Comparison of ENCODE assay signal across 10 mouse cellular contexts in the genomic region with DNA sequence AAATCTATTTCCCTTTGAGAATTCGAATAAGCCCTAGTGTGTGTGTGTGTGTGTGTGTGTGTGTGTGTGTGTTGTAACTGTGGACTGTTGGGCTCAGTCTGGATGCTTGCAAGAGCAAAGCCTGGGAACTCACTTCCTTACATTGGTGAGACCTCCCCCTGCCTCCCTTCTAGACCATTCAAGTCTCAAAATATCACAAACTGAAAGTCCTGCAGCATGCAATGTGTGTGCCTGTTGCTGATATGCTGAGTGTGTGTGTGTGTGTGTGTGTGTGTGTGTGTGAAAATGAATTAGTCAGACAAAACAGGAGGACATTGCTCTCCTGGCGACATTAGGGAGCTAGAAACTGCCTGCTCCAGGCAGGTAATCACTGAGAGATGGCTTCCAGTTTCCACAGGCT. TPM values are rescaled to one million over a fixed set of nuclear protein-coding genes. Genes with fewer than 3 reads are reported as not detected.
A peak's percentile ranks its signal among the peaks of the same experiment; 100 is the strongest.
DNase-seq lines count a peak whose midpoint lies in the region; ATAC-seq and TF ChIP-seq lines count a peak whose summit lies in the region.
"Had no signal": no experiment of that assay in that cellular context is flagged by ENCODE, and none has a peak within 500 bp of the region (broad histone marks: within the 10 kb centered on the region; RNA-seq: fewer than 3 reads in every experiment).

No protein-coding gene starts in this region.

- WGBS in kidney, embryonic 15.5 days, result 51% methylated on average over 2 of the region's 2 CpGs
- 73% methylated on average over 2 of the region's 2 CpGs for WGBS in neural tube, embryonic 15.5 days

- no peaks in the 10 kb centered on the region for H3K36me3 ChIP-seq in kidney, embryonic 15.5 days
- peaks cover 20 to 21% of the 10 kb centered on the region in 2 experiments for H3K36me3 ChIP-seq in CH12.LX (replicated peaks in 1 of 2; ENCODE audit: control insufficient read depth in 1 of 2, insufficient read depth in 1 of 2, low read length in 1 of 2)
- H3K36me3 ChIP-seq in megakaryocyte, embryonic 14.5 days (replicated peaks; ENCODE audit: low read length), result peaks cover 27% of the 10 kb centered on the region
- no peaks in the 10 kb centered on the region for H3K36me3 ChIP-seq in neural tube, embryonic 15.5 days

- TF ChIP-seq RAD21 in CH12.LX (IDR thresholded peaks at IDR 0.05; ENCODE audit: low read depth, low read length), result no peak

- H3K27ac ChIP-seq in kidney, embryonic 15.5 days, result peak overlapping the region; percentile 46
- H3K27ac ChIP-seq in CH12.LX (ENCODE audit: insufficient read depth, low read depth), result peak overlapping the region; percentile 81
- no peak overlapping the region for H3K27ac ChIP-seq in neural tube, embryonic 15.5 days (replicated peaks)

- in situ Hi-C loops in CH12.LX (cut with MboI; ENCODE audit: low pct_ligation_motif_present, low pct_unique_long_range_greater_than_20kb, low sequenced_read_pairs), result no loop called here

- ATAC-seq in kidney, embryonic 15.5 days (replicated peaks; ENCODE audit: low FRiP score), result no peak
- peak; percentile 22 for ATAC-seq in erythroblast, adult 5-6 weeks (replicated peaks; ENCODE audit: low FRiP score, poor library complexity, severe bottlenecking)
- no peak for ATAC-seq in neural tube, embryonic 15.5 days (ENCODE audit: low FRiP score)
- ATAC-seq: Patski had no signal

- peak overlapping the region; percentile 43 for H3K4me2 ChIP-seq in kidney, embryonic 15.5 days
- H3K4me2 ChIP-seq in CH12.LX (ENCODE audit: insufficient read depth, low read depth, poor library complexity, severe bottlenecking), result peak overlapping the region; percentile 93
- no peak overlapping the region for H3K4me2 ChIP-seq in neural tube, embryonic 15.5 days

- no peaks in the 10 kb centered on the region for H3K4me1 ChIP-seq in kidney, embryonic 15.5 days
- H3K4me1 ChIP-seq in CH12.LX (ENCODE audit: control insufficient read depth in 1 of 2, insufficient read depth in 2 of 2), result peaks cover 34 to 79% of the 10 kb centered on the region in 2 experiments
- peaks cover 73% of the 10 kb centered on the region for H3K4me1 ChIP-seq in megakaryocyte, embryonic 14.5 days
- H3K4me1 ChIP-seq in neural tube, embryonic 15.5 days, result no peaks in the 10 kb centered on the region

- peaks cover 24% of the 10 kb centered on the region for H3K79me2 ChIP-seq in CH12.LX (replicated peaks; ENCODE audit: control insufficient read depth, extremely low read depth, insufficient read depth, poor library complexity, severe bottlenecking)

- H3K9ac ChIP-seq in kidney, embryonic 15.5 days, result no peak overlapping the region
- peak overlapping the region; percentile 96 for H3K9ac ChIP-seq in CH12.LX (ENCODE audit: insufficient read depth, low read depth)
- H3K9ac ChIP-seq in neural tube, embryonic 15.5 days (replicated peaks), result no peak overlapping the region

- no peak for TF ChIP-seq POLR2A in CH12.LX (IDR thresholded peaks at IDR 0.05; ENCODE audit: low read depth, low read length)

- no peak for TF ChIP-seq CTCF in CH12.LX (conservative IDR thresholded peaks at IDR 0.05 in 1 of 2, IDR thresholded peaks at IDR 0.05 in 1 of 2; ENCODE audit: low read depth in 2 of 2, low read length in 2 of 2)

- H3K9me3 ChIP-seq in kidney, embryonic 15.5 days (replicated peaks), result no peaks in the 10 kb centered on the region
- H3K9me3 ChIP-seq in CH12.LX (replicated peaks; ENCODE audit: low read length), result peaks cover 11% of the 10 kb centered on the region
- 0 out of 2 replicates have a peak, but pooled peaks cover 5% of the 10 kb centered on the region for H3K9me3 ChIP-seq in megakaryocyte, embryonic 14.5 days
- H3K9me3 ChIP-seq in neural tube, embryonic 15.5 days (replicated peaks), result no peaks in the 10 kb centered on the region

- no peak for DNase-seq in kidney, postnatal 10 days
- no peak for DNase-seq in CH12.LX (ENCODE audit: extremely low read depth)
- no peak for DNase-seq in urinary bladder, postnatal 25 days (ENCODE audit: low spot score)
- DNase-seq: cerebellum, adult 8-10 months; kidney, postnatal 25 days had no signal

- dilution Hi-C loops in CH12.LX (cut with MboI; ENCODE audit: extremely low pct_ligation_motif_present, extremely low pct_unique_long_range_greater_than_20kb, low sequenced_read_pairs), result no loop called here

- peak overlapping the region; percentile 27; the same call in 1 of the 2 replicates for H3K4me3 ChIP-seq in kidney, embryonic 15.5 days (replicated peaks)
- H3K4me3 ChIP-seq in CH12.LX (replicated peaks in 1 of 3; ENCODE audit: low read depth in 2 of 3, low read length in 2 of 3, poor library complexity in 1 of 3), result peak overlapping the region; percentile 60 to 87 (median 63)
- peak overlapping the region; percentile 92 for H3K4me3 ChIP-seq in megakaryocyte, embryonic 14.5 days (replicated peaks)
- H3K4me3 ChIP-seq in neural tube, embryonic 15.5 days (replicated peaks), result no peak overlapping the region

- no peaks in the 10 kb centered on the region for H3K27me3 ChIP-seq in kidney, embryonic 15.5 days
- H3K27me3 ChIP-seq in CH12.LX (replicated peaks), result no peaks in the 10 kb centered on the region
- H3K27me3 ChIP-seq in megakaryocyte, embryonic 14.5 days (replicated peaks), result peaks cover 3% of the 10 kb centered on the region
- H3K27me3 ChIP-seq in neural tube, embryonic 15.5 days (replicated peaks), result no peaks in the 10 kb centered on the region

- TF ChIP-seq EP300 in CH12.LX (IDR thresholded peaks at IDR 0.05; ENCODE audit: low read length), result no peak

TF ChIP-seq in CH12.LX, 34 proteins besides CTCF, POLR2A, EP300 and RAD21:
- TF ChIP-seq TCF12 (IDR thresholded peaks at IDR 0.05; ENCODE audit: low read depth, low read length) (no peak), BHLHE40 (IDR thresholded peaks at IDR 0.05; ENCODE audit: low read depth, low read length) (no peak), MAZ (IDR thresholded peaks at IDR 0.05; ENCODE audit: low read depth, low read length) (no peak), CHD1 (IDR thresholded peaks at IDR 0.05; ENCODE audit: low read depth, low read length) (no peak), SMC3 (IDR thresholded peaks at IDR 0.05; ENCODE audit: low read depth, low read length) (no peak), NELFE (IDR thresholded peaks at IDR 0.05; ENCODE audit: low read depth, low read length) (no peak)
TF ChIP-seq in CH12.LX: peak in this region for 0.

RNA-seq across cellular contexts. Expression of a gene that starts 0.5 kb away (rescaled TPM):
- polyA plus RNA-seq in kidney, embryonic 15.5 days (2015; fragmentation: Nextera tagmentation; extraction: Ambion mirVana), result 2.2 and 2.8 TPM in 2 replicates
- total RNA-seq in CH12.LX (2012; rRNA removed) (28.5 and 35.8 TPM in 2 replicates), CH12.LX (2014; rRNA removed) (38.0 and 40.6 TPM in 2 replicates)
- polyA plus RNA-seq in CH12.LX (2012; ENCODE audit: insufficient read length, low read depth), result 29.7 and 35.4 TPM in 2 replicates
- 27.2 and 27.7 TPM in 2 replicates for total RNA-seq in erythroblast, adult 5-6 weeks (2015; ENCODE audit: low replicate concordance)
- 11.2 and 15.6 TPM in 2 replicates for total RNA-seq in erythroblast, adult 5-6 weeks (2017; ENCODE audit: low replicate concordance)
- 0.79 and 1.9 TPM in 2 replicates for polyA plus RNA-seq in megakaryocyte, embryonic 14.5 days (2012; ENCODE audit: insufficient read depth, low replicate concordance)
- 0.72 and 2.6 TPM in 2 replicates for polyA plus RNA-seq in neural tube, embryonic 15.5 days (2015; fragmentation: Nextera tagmentation; extraction: Ambion mirVana)
- polyA plus RNA-seq: Patski had no signal
